Mouse (Mus musculus) limb, embryonic 12.5 days (tissue): ENCODE data around the gene Plau. TPM values are rescaled to one million over a fixed set of nuclear protein-coding genes. Genes with fewer than 3 reads are reported as not detected.
A peak's percentile ranks its signal among the peaks of the same experiment; 100 is the strongest.

ENCODE experiments used
- ATAC-seq: fragments of 200-750 bp; cut with Nextera tagmentation; 2 replicates; pipeline ENCODE4 v1.8.0; 2017; ENCODE audit warnings: low read depth, moderate TSS enrichment; ENCODE audit not compliant: insufficient number of reproducible peaks, insufficient read depth, low FRiP score, low TSS enrichment
- H3K27ac ChIP-seq: fragments of 300-500 bp; sonication (generic); 2 replicates; pipeline ENCODE4 v1.5.1; 2016; ENCODE audit warnings: mild to moderate bottlenecking, moderate library complexity
- H3K27me3 ChIP-seq: fragments of 300-500 bp; sonication (generic); 2 replicates; pipeline ENCODE4 v1.6.1; 2016; ENCODE audit warnings: mild to moderate bottlenecking, moderate library complexity
- H3K36me3 ChIP-seq: fragments of 300-500 bp; sonication (generic); 2 replicates; pipeline ENCODE4 v1.6.1; 2016; ENCODE audit warnings: mild to moderate bottlenecking, moderate library complexity
- H3K4me1 ChIP-seq: fragments of 300-500 bp; sonication (generic); replicated peaks from 2 replicates; pipeline ENCODE4 v1.6.1; 2016
- H3K4me2 ChIP-seq: fragments of 300-500 bp; sonication (generic); 2 replicates; pipeline ENCODE4 v1.6.1; 2016; ENCODE audit warnings: mild to moderate bottlenecking, moderate library complexity
- H3K4me3 ChIP-seq: fragments of 300-500 bp; sonication (generic); replicated peaks from 2 replicates; pipeline ENCODE4 v1.5.1; 2016; ENCODE audit warnings: mild to moderate bottlenecking
- H3K9ac ChIP-seq: fragments of 300-500 bp; sonication (generic); replicated peaks from 2 replicates; pipeline ENCODE4 v1.6.1; 2016; ENCODE audit warnings: mild to moderate bottlenecking, moderate library complexity
- H3K9me3 ChIP-seq: fragments of 300-500 bp; sonication (generic); 2 replicates; pipeline ENCODE4 v1.6.1; 2016; ENCODE audit warnings: mild to moderate bottlenecking, moderate library complexity
- WGBS: fragments of 180-500 bp; shearing (Covaris S2); methylation state at CpG from one replicate; pipeline ENCODE4 v1.1.7; 2016; 5-methylcytosine and 5-hydroxymethylcytosine counted together
- polyA plus RNA-seq: library from polyadenylated mRNA; unstranded; fragments of >200 nt; fragmentation: Nextera tagmentation; extraction: Ambion mirVana; gene quantifications from 2 replicates; pipeline ENCODE4 v1.2.1, GENCODE M21; 2016

Plau gene
- polyA plus RNA-seq, 1 experiment from 2014 or later: 0.64 TPM

DNA sequence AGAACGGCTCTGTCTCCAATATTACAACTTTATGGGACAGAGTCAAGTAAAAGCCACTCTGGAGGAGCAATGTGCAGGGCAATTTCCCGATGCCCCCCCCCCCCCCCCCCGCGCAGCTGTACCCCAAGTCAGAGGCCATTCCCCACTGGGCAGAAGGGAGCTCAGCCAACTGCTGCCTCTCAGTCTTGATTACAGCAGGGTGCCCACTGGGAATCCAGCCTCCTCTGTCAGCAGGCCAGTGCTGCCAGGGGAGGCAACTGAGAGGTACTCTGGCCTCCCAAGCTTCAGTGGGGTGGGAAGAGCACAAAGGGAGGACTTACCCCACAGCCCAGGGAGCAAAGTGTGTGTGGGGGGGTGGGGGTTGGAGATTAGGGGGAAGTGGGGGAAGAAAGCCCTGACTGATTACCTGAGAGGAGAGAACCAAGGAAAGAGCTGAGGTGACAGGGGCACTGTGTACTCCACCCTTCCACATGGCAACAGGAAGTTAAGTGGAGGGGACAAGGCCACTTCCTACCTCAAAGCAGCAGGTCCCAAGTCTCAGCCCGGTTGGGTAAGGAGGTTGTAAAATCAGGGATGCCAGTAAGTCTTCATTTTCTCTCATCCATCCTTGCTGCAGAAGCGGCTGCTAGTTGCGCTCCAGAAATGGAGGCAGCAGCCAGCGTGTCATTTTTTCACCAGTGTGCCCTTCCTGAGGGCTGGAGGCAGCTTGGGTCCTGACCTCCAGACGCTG lies 40.9 kb upstream of the Plau start:
- H3K27ac ChIP-seq: peak overlapping the region; percentile 60; the same call in 1 of the 2 replicates
- H3K4me3 ChIP-seq: no peak overlapping the region
- H3K4me2 ChIP-seq: peak overlapping the region; percentile 85; the same call in 1 of the 2 replicates
- 48% methylated on average over 8 of the region's 9 CpGs for WGBS
- H3K36me3 ChIP-seq: peaks cover 16% of the 10 kb centered on the region; the same call in 1 of the 2 replicates
- peaks cover 49% of the 10 kb centered on the region for H3K4me1 ChIP-seq
- H3K9me3 ChIP-seq: no peaks in the 10 kb centered on the region
- H3K9ac ChIP-seq: 0 out of 2 replicates have a peak overlapping the region, but pooled peaks have one; percentile 1
- no peaks in the 10 kb centered on the region for H3K27me3 ChIP-seq
- no peak for ATAC-seq

GRCm38 (mm10) chr14:20796170-20796569 lies 40.3 kb upstream of the Plau start:
- H3K9ac ChIP-seq: no peak overlapping the region
- H3K27ac ChIP-seq: no peak overlapping the region
- 77% methylated on average over 8 of the region's 8 CpGs for WGBS
- no peak overlapping the region for H3K4me3 ChIP-seq
- peaks cover 10% of the 10 kb centered on the region; the same call in 1 of the 2 replicates for H3K36me3 ChIP-seq
- no peaks in the 10 kb centered on the region for H3K27me3 ChIP-seq
- ATAC-seq: no peak
- H3K4me2 ChIP-seq: no peak overlapping the region
- H3K4me1 ChIP-seq: peaks cover 49% of the 10 kb centered on the region
- H3K9me3 ChIP-seq: no peaks in the 10 kb centered on the region

DNA sequence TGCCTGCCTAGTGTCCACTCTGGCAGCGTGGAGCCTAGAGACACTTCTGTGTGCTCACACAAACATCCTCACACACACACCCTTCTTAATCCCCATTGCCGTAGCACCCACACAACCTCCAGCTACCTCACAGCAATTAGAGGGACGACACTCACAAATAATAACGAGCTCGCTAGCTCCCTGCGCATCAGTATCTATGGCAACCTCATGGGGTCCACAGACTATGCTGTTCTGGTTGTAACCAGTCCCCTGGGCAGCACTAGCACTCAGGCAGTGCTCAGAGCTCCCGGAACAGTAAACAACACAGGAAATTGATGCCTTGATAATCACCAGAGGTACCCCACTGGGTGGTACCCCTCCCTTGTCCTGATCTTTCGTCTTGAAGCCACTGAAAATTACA lies 39.8 kb upstream of the Plau start:
- no peak for ATAC-seq
- Histone ChIP-seq H3K9me3 (no peaks in the 10 kb centered on the region), H3K36me3 (peaks cover 6% of the 10 kb centered on the region; the same call in 1 of the 2 replicates), H3K4me3 (no peak overlapping the region), H3K9ac (no peak overlapping the region), H3K27me3 (no peaks in the 10 kb centered on the region), H3K27ac (no peak overlapping the region), H3K4me1 (peaks cover 48% of the 10 kb centered on the region), H3K4me2 (no peak overlapping the region)
- 44% methylated on average over 8 of the region's 8 CpGs for WGBS

DNA sequence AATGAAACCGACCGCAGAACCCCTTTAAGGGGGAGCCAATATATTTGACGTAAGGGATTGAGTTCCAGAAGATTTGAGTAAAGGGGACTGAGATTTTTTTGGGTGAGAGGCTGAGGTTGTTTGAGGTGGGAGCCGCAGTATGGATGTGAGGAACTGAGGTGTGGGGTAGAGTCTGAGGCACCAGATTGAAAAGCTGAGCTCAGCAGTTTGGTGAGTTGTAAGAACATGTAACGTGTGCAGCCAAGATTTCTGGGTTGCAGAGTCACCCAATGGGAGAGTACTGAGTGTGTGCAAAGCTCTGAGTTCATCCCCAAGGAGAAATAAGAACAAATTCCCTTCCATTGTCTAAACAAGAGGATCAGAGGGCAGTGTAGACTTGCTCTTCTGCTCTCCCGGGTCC lies 38.2 kb upstream of the Plau start:
- 77% methylated on average over 6 of the region's 6 CpGs for WGBS
- Histone ChIP-seq H3K27ac (no peak overlapping the region), H3K36me3 (no peaks in the 10 kb centered on the region), H3K4me2 (no peak overlapping the region), H3K4me1 (peaks cover 32% of the 10 kb centered on the region), H3K9ac (no peak overlapping the region), H3K9me3 (no peaks in the 10 kb centered on the region), H3K4me3 (no peak overlapping the region), H3K27me3 (no peaks in the 10 kb centered on the region)
- ATAC-seq: no peak

DNA sequence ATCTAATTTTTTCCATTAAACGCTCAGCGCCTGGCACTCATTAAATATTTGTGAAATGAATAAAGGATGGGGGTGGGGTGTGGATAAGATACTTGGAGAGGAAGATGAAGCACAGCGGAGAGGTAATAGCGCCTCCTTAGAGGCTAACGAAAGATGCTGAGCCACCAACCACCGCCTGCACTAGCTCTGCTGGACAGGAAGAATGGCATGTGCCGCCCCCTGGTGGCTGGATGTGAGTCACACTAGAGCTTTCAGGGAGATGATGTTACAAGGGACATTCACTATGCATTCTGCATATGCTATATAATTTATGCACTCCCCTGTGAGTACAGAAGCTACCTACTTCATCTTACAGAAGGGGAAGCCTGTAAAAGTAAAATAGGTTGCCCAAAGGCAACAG lies 37.7 kb upstream of the Plau start:
- 12% methylated on average over 7 of the region's 7 CpGs for WGBS
- Histone ChIP-seq H3K4me1 (peaks cover 32% of the 10 kb centered on the region), H3K4me2 (no peak overlapping the region), H3K36me3 (no peaks in the 10 kb centered on the region), H3K9me3 (no peaks in the 10 kb centered on the region), H3K27me3 (no peaks in the 10 kb centered on the region), H3K9ac (no peak overlapping the region), H3K27ac (no peak overlapping the region), H3K4me3 (no peak overlapping the region)
- ATAC-seq: no peak

- no peak overlapping the region for H3K9ac ChIP-seq
- ATAC-seq: 0 out of 2 replicates have a peak, but pooled peaks have one; percentile 48
- WGBS: 41% methylated on average over 2 of the region's 2 CpGs
Measured at GRCm38 (mm10) chr14:20802926-20803605, 33.4 kb upstream of the Plau start.

DNA sequence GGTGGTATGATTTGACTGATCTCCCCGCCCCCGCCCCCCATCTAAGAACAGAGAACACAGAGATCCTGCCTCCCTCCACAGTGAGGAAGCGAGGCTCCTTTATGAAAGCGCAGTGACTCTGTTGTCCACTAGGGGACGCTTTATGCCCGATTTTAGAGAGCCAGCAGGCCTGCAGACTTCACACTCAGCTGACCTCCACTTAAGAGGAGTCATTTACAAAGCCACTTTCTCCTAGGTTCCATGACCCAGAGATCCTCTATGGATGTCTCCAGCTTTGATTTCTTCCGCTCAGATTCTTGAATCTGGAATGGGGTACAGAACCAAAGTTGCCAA lies 32.9 kb upstream of the Plau start:
- H3K4me3 ChIP-seq: no peak overlapping the region

More at GRCm38 (mm10) chr14:20802926-20803605, 33.4 kb upstream of the Plau start:
- no peaks in the 10 kb centered on the region for H3K9me3 ChIP-seq
- H3K4me3 ChIP-seq: no peak overlapping the region
- no peak overlapping the region for H3K27ac ChIP-seq
- no peak overlapping the region for H3K4me2 ChIP-seq
- peaks cover 21% of the 10 kb centered on the region for H3K4me1 ChIP-seq
- H3K36me3 ChIP-seq: no peaks in the 10 kb centered on the region
- H3K27me3 ChIP-seq: no peaks in the 10 kb centered on the region

DNA sequence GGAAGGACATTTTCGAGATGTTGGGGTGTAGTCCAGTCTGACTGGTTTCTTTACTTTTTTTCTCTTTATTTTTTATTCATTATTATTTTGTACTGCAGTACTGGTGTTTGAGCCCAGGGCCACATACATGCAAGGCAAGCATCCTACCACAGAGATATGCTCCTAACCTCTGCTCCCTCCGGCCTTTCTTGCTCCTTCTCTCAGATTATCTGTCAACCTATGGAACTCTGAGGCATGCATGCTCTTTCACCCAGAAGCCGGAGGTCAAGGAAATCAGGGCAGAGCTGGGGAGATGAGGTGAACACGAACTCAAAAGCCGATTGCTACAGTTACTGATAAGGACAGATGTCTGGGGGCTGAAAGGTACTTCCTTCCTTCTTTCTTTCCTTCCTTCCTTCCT lies 32.0 kb upstream of the Plau start:
- Histone ChIP-seq H3K4me1 (peaks cover 21% of the 10 kb centered on the region), H3K27ac (no peak overlapping the region), H3K4me2 (no peak overlapping the region), H3K9me3 (no peaks in the 10 kb centered on the region), H3K27me3 (no peaks in the 10 kb centered on the region), H3K36me3 (no peaks in the 10 kb centered on the region), H3K9ac (no peak overlapping the region), H3K4me3 (no peak overlapping the region)
- ATAC-seq: no peak; the same call in 1 of the 2 replicates
- 73% methylated on average over 5 of the region's 5 CpGs for WGBS

More for the DNA sequence above, 32.9 kb upstream of the Plau start:
- Histone ChIP-seq H3K4me2 (no peak overlapping the region), H3K27ac (no peak overlapping the region), H3K9ac (no peak overlapping the region), H3K4me1 (peaks cover 21% of the 10 kb centered on the region), H3K27me3 (no peaks in the 10 kb centered on the region), H3K36me3 (no peaks in the 10 kb centered on the region), H3K9me3 (no peaks in the 10 kb centered on the region)
- 3% methylated on average over 7 of the region's 7 CpGs for WGBS
- ATAC-seq: 0 out of 2 replicates have a peak, but pooled peaks have one; percentile 34

DNA sequence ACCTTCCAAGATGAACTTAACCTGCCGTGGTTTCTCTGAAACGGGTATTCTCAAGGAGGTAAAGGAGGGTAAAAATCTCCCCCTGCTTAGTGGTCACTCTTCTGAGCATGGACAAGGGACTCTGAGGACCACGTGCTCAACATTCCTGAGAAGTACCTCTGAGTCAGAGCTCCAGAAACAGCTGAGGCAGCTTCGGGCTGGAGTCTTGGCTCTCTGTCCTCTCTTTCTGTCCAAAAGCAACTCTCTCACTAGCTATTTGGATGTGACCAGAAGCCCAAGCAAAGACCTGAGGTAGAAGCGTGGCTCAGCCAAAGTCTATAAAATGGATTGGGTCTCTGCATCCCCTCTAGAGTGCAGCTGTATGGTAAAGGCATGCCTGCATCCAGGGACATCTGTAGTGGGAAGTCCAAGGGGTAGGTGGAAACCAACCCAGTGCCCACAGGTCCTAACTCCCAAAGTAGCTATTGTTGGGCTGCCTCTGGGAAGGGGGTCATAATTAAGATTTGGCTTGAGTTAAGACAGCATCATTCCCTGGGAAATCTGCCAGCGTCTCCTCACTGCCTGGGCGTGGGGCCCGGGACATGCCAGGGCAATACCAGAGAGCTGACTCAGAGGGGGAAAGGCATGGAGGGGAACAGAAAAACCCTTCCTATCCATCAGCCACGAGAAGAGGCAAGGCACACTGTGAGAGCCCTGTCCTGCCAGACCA lies 31.3 kb upstream of the Plau start:
- Histone ChIP-seq H3K27me3 (no peaks in the 10 kb centered on the region), H3K4me3 (no peak overlapping the region), H3K4me1 (peaks cover 21% of the 10 kb centered on the region), H3K9ac (no peak overlapping the region), H3K36me3 (no peaks in the 10 kb centered on the region), H3K9me3 (no peaks in the 10 kb centered on the region), H3K27ac (no peak overlapping the region), H3K4me2 (no peak overlapping the region)
- 76% methylated on average over 9 of the region's 9 CpGs for WGBS
- no peak for ATAC-seq

DNA sequence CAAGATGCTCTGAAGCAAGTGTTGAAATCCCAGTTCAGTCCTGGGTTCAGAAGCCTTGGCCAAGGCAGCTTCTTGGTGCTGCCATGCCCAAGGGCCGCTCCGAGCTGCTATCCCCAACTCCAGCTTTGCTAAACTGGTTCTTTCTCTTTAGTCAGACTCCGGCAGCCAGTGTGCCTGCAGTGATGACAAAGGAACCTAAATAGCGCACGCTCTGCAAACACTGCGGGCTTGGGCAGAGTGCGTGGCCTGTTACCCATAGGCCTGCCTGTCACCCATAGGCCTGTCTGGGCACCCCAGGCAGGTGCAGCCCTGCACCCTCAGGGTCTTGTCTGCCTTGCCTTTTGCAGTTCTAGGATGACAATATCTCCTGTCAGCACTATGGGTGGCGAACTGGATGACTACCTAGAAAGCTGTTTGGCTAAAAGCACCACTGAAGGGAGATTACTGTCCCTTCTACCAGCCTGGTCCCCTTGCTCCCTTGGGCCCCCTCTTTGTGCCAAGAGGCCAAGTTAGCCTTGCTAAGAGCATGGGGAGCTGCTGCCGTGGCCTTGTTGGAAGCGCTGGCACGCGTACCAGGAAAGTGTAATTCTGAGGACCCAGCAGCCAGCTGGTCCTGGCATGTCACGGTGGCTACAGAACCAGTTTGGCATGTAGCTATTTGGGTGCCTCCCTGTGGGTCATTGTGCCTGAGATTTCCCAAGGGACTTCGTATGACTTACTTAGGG lies 30.2 kb upstream of the Plau start:
- Histone ChIP-seq H3K36me3 (no peaks in the 10 kb centered on the region), H3K4me3 (no peak overlapping the region), H3K4me1 (peaks cover 11% of the 10 kb centered on the region; the same call in 1 of the 2 replicates), H3K9me3 (no peaks in the 10 kb centered on the region), H3K4me2 (no peak overlapping the region), H3K9ac (no peak overlapping the region), H3K27ac (no peak overlapping the region), H3K27me3 (no peaks in the 10 kb centered on the region)
- WGBS: 88% methylated on average over 14 of the region's 14 CpGs
- ATAC-seq: no peak

GRCm38 (mm10) chr14:20809349-20809748 lies 27.1 kb upstream of the Plau start:
- H3K4me3 ChIP-seq: no peak overlapping the region
- no peak overlapping the region for H3K4me2 ChIP-seq
- 76% methylated on average over 4 of the region's 4 CpGs for WGBS
- peaks cover 8% of the 10 kb centered on the region; the same call in 1 of the 2 replicates for H3K4me1 ChIP-seq
- no peak for ATAC-seq
- H3K9me3 ChIP-seq: no peaks in the 10 kb centered on the region
- H3K27ac ChIP-seq: no peak overlapping the region
- H3K36me3 ChIP-seq: no peaks in the 10 kb centered on the region
- H3K27me3 ChIP-seq: no peaks in the 10 kb centered on the region
- H3K9ac ChIP-seq: no peak overlapping the region
